ENCODE assay signal across 17 mouse cellular contexts in genomic region chr13:95177326-95177725, GRCm38 (mm10).
DNase-seq lines count a peak whose midpoint lies in the region; TF ChIP-seq lines count a peak whose summit lies in the region.
"Had no signal": no experiment of that assay in that cellular context is flagged by ENCODE, and none has a peak within 500 bp of the region (broad histone marks: within the 10 kb centered on the region; RNA-seq: fewer than 3 reads in every experiment).

No protein-coding gene starts in this region.

- no peak for TF ChIP-seq CTCF in left cerebral cortex, adult 2 months (IDR thresholded peaks at IDR 0.05)

- intact Hi-C loops in left cerebral cortex, adult 2 months (cut with DNase I), result no loop called here
- intact Hi-C loops in left cerebral cortex, postnatal 36 days (cut with DNase I), result no loop called here

- no peak overlapping the region for H3K4me3 ChIP-seq in left cerebral cortex, adult 2 months
- H3K4me3 ChIP-seq: kidney, embryonic 15.5 days; limb, embryonic 13.5 days; liver, embryonic 15.5 days had no signal

- H3K27ac ChIP-seq in left cerebral cortex, adult 2 months, result peak overlapping the region; percentile 60
- H3K27ac ChIP-seq: kidney, embryonic 15.5 days; limb, embryonic 13.5 days; liver, embryonic 15.5 days had no signal

- peak; percentile 68 for DNase-seq in adrenal gland, adult 2 months
- no peak for DNase-seq in adrenal gland, postnatal 4 days (ENCODE audit: low spot score in 2 of 2)
- peak in 1 of 2 experiments; percentile 44 for DNase-seq in left cerebral cortex, adult 2 months (ENCODE audit: extremely low spot score in 1 of 2, low spot score in 2 of 2)
- DNase-seq in left cerebral cortex, postnatal 36 days (ENCODE audit: low spot score in 2 of 2), result no peak
- DNase-seq in right cerebral cortex, adult 2 months (ENCODE audit: low spot score in 2 of 2), result peak; percentile 52 to 53
- DNase-seq in right cerebral cortex, postnatal 14 days, result no peak
- peak; percentile 53 for DNase-seq in layer of hippocampus, adult 9-11 months
- DNase-seq in kidney, adult 11 months, result no peak
- DNase-seq: cerebellum, adult 9-11 months; embryo, embryonic 11 days; gastrocnemius, postnatal 14 days; heart, postnatal 10 days; lung, postnatal 14 days; thymus, postnatal 4 days had no signal

Comparison
In these comparisons a context has a peak if more than half of its experiments do, and no peak if none do; other contexts are left out.
1. DNase-seq: peak in adrenal gland, adult 2 months (single experiment), right cerebral cortex, adult 2 months (2 of 2) and layer of hippocampus, adult 9-11 months (single experiment); none in adrenal gland, postnatal 4 days (0 of 2), left cerebral cortex, postnatal 36 days (0 of 2), right cerebral cortex, postnatal 14 days (single experiment) and kidney, adult 11 months (single experiment).